Mouse (Mus musculus) layer of hippocampus, adult 2 months (tissue): Measurements from ENCODE around the gene Adat1. TPM values are rescaled to one million over a fixed set of nuclear protein-coding genes. Genes with fewer than 3 reads are reported as not detected.

Experiments
- DNase-seq, 2 experiments: peaks; one replicate each; pipeline ENCODE4 v3.0.0; 2022; ENCODE audit warnings: low spot score in 2 of 2
- H3K27ac ChIP-seq: fragments of 200-600 bp; 2 replicates; pipeline ENCODE4 v1.8.1; 2022
- H3K4me3 ChIP-seq: fragments of 200-600 bp; 2 replicates; pipeline ENCODE4 v1.8.1; 2022; ENCODE audit warnings: mild to moderate bottlenecking
- CTCF ChIP-seq: fragments of 200-600 bp; conservative IDR thresholded peaks from 2 replicates; pipeline ENCODE4 v1.8.1; 2022; ENCODE audit warnings: antibody characterized with exemption, mild to moderate bottlenecking, moderate library complexity
- total RNA-seq, 2 experiments: library from RNA; stranded (reverse); gene quantifications; 2 replicates each; pipeline ENCODE4 v1.2.3; 2021

The Adat1 gene
- total RNA-seq, 2 experiments from 2014 or later = 6.9 TPM

GRCm38 (mm10) chr8:112004754-112005153, 12.7 kb upstream of the Adat1 start:
- TF ChIP-seq CTCF = no peak
- DNase-seq = no peak
- Histone ChIP-seq H3K27ac (no peak overlapping the region), H3K4me3 (no peak overlapping the region)

GRCm38 (mm10) chr8:111992703-111993039, 569 bp upstream of the Adat1 start:
- no peak for TF ChIP-seq CTCF
- DNase-seq = no peak
- Histone ChIP-seq H3K4me3 (no peak overlapping the region; the same call in 1 of the 2 replicates), H3K27ac (peak overlapping the region; percentile 90; the same call in 1 of the 2 replicates)

- no peak for DNase-seq
- peak overlapping the region; percentile 92 for H3K4me3 ChIP-seq
- peak overlapping the region; percentile 90 for H3K27ac ChIP-seq
- TF ChIP-seq CTCF = no peak
These were observed 824 bp downstream of the Adat1 start for GRCm38 (mm10) chr8:111991278-111991677.

- DNase-seq = peak; percentile 41 to 78
- TF ChIP-seq CTCF = peak; percentile 91
- Histone ChIP-seq H3K4me3 (no peak overlapping the region), H3K27ac (no peak overlapping the region)
These were observed 2.2 kb downstream of the Adat1 start for GRCm38 (mm10) chr8:111989911-111990310.

- no peak for TF ChIP-seq CTCF
- Histone ChIP-seq H3K27ac (no peak overlapping the region), H3K4me3 (no peak overlapping the region)
- no peak for DNase-seq
These were observed 7.6 kb downstream of the Adat1 start for GRCm38 (mm10) chr8:111984511-111984910.

- Histone ChIP-seq H3K27ac (no peak overlapping the region), H3K4me3 (no peak overlapping the region)
- no peak for DNase-seq
- peak; percentile 30 for TF ChIP-seq CTCF
These were observed 10.0 kb downstream of the Adat1 start for GRCm38 (mm10) chr8:111982116-111982515.

GRCm38 (mm10) chr8:111978147-111978546, 14.0 kb downstream of the Adat1 start:
- DNase-seq = no peak
- no peak overlapping the region for H3K4me3 ChIP-seq

GRCm38 (mm10) chr8:111976326-111976725, 15.8 kb downstream of the Adat1 start:
- H3K27ac ChIP-seq = no peak overlapping the region
- H3K4me3 ChIP-seq = no peak overlapping the region
- DNase-seq = no peak
- TF ChIP-seq CTCF = no peak

More at GRCm38 (mm10) chr8:111978147-111978546, 14.0 kb downstream of the Adat1 start:
- H3K27ac ChIP-seq = 0 out of 2 replicates have a peak overlapping the region, but pooled peaks have one; percentile 28
- TF ChIP-seq CTCF = no peak

GRCm38 (mm10) chr8:111975706-111976105, 16.4 kb downstream of the Adat1 start:
- no peak overlapping the region for H3K4me3 ChIP-seq
- no peak for DNase-seq
- TF ChIP-seq CTCF = no peak
- H3K27ac ChIP-seq = no peak overlapping the region

GRCm38 (mm10) chr8:111974138-111974537, 18.0 kb downstream of the Adat1 start:
- H3K4me3 ChIP-seq = no peak overlapping the region
- TF ChIP-seq CTCF = no peak
- DNase-seq = no peak
- no peak overlapping the region for H3K27ac ChIP-seq

GRCm38 (mm10) chr8:111968991-111969390, 23.1 kb downstream of the Adat1 start:
- no peak for DNase-seq
- Histone ChIP-seq H3K4me3 (no peak overlapping the region), H3K27ac (no peak overlapping the region)
- no peak for TF ChIP-seq CTCF

GRCm38 (mm10) chr8:111968541-111968940, 23.6 kb downstream of the Adat1 start:
- no peak overlapping the region for H3K27ac ChIP-seq
- no peak overlapping the region for H3K4me3 ChIP-seq
- TF ChIP-seq CTCF = no peak
- no peak for DNase-seq

- DNase-seq = no peak
- TF ChIP-seq CTCF = no peak
- no peak overlapping the region for H3K27ac ChIP-seq
- H3K4me3 ChIP-seq = no peak overlapping the region
These were observed 24.7 kb downstream of the Adat1 start for GRCm38 (mm10) chr8:111967246-111967870.

- Histone ChIP-seq H3K4me3 (no peak overlapping the region), H3K27ac (peak overlapping the region; percentile 39; the same call in 1 of the 2 replicates)
- no peak for DNase-seq
- no peak for TF ChIP-seq CTCF
These were observed 27.1 kb downstream of the Adat1 start for GRCm38 (mm10) chr8:111964849-111965561.
